Mouse (Mus musculus): ENCODE measurements around the gene Jarid2. TPM values are rescaled to one million over a fixed set of nuclear protein-coding genes. Genes with fewer than 3 reads are reported as not detected.

The Jarid2 gene
- polyA plus RNA-seq, 1 experiment from 2014 or later, result 8.0 TPM

- no peaks in the 10 kb centered on the region for H3K27me3 ChIP-seq (ENCODE audit: control insufficient read depth, insufficient read depth, low read length)
- no peak overlapping the region for H3K4me3 ChIP-seq (ENCODE audit: low read depth, low read length)
- H3K36me3 ChIP-seq (ENCODE audit: control insufficient read depth, insufficient read depth, low read length), result no peaks in the 10 kb centered on the region
- DNase-seq (ENCODE audit: low spot score) (no peak), ATAC-seq (ENCODE audit: low FRiP score, low TSS enrichment) (no peak)
- no peak overlapping the region for H3K9ac ChIP-seq (ENCODE audit: low read length)
- no peak overlapping the region for H3K4me2 ChIP-seq (replicated peaks; ENCODE audit: low read depth)
- H3K27ac ChIP-seq (replicated peaks), result no peak overlapping the region
- TF ChIP-seq EP300 (optimal IDR thresholded peaks at IDR 0.05) (no peak), CTCF (IDR thresholded peaks at IDR 0.05; ENCODE audit: low read depth) (no peak)
- H3K4me1 ChIP-seq (replicated peaks; ENCODE audit: control insufficient read depth, insufficient read depth), result no peaks in the 10 kb centered on the region
- 77% methylated on average over 4 of the region's 4 CpGs for WGBS
- H3K9me3 ChIP-seq (ENCODE audit: control insufficient read depth, low read length), result no peaks in the 10 kb centered on the region
Observed at GRCm38 (mm10) chr13:44774351-44774750, 45.1 kb downstream of the Jarid2 start.

GRCm38 (mm10) chr13:44775396-44775795 is 46.1 kb downstream of the Jarid2 start:
- Histone ChIP-seq H3K4me2 (replicated peaks; ENCODE audit: low read depth) (no peak overlapping the region), H3K9ac (ENCODE audit: low read length) (no peak overlapping the region), H3K9me3 (ENCODE audit: control insufficient read depth, low read length) (no peaks in the 10 kb centered on the region), H3K4me1 (replicated peaks; ENCODE audit: control insufficient read depth, insufficient read depth) (no peaks in the 10 kb centered on the region), H3K27me3 (ENCODE audit: control insufficient read depth, insufficient read depth, low read length) (no peaks in the 10 kb centered on the region), H3K4me3 (ENCODE audit: low read depth, low read length) (no peak overlapping the region), H3K36me3 (ENCODE audit: control insufficient read depth, insufficient read depth, low read length) (no peaks in the 10 kb centered on the region), H3K27ac (replicated peaks) (no peak overlapping the region)
- ATAC-seq (ENCODE audit: low FRiP score, low TSS enrichment) (no peak), DNase-seq (ENCODE audit: low spot score) (no peak)
- WGBS, result 78% methylated on average over 3 of the region's 3 CpGs
- no peak for TF ChIP-seq EP300 (optimal IDR thresholded peaks at IDR 0.05)
- no peak for TF ChIP-seq CTCF (IDR thresholded peaks at IDR 0.05; ENCODE audit: low read depth)

- Histone ChIP-seq H3K4me2 (replicated peaks; ENCODE audit: low read depth) (no peak overlapping the region), H3K36me3 (ENCODE audit: control insufficient read depth, insufficient read depth, low read length) (no peaks in the 10 kb centered on the region), H3K4me3 (ENCODE audit: low read depth, low read length) (no peak overlapping the region), H3K9ac (ENCODE audit: low read length) (no peak overlapping the region), H3K27ac (replicated peaks) (no peak overlapping the region), H3K4me1 (replicated peaks; ENCODE audit: control insufficient read depth, insufficient read depth) (no peaks in the 10 kb centered on the region), H3K9me3 (ENCODE audit: control insufficient read depth, low read length) (no peaks in the 10 kb centered on the region), H3K27me3 (ENCODE audit: control insufficient read depth, insufficient read depth, low read length) (no peaks in the 10 kb centered on the region)
- whole genome bisulfite sequencing, result 69% methylated on average over 1 of the region's 1 CpGs
- ATAC-seq (ENCODE audit: low FRiP score, low TSS enrichment) (no peak), DNase-seq (ENCODE audit: low spot score) (no peak)
- TF ChIP-seq CTCF (IDR thresholded peaks at IDR 0.05; ENCODE audit: low read depth) (no peak), EP300 (optimal IDR thresholded peaks at IDR 0.05) (no peak)
Observed at GRCm38 (mm10) chr13:44780506-44780905, 51.2 kb downstream of the Jarid2 start.

GRCm38 (mm10) chr13:44781126-44781525 is 51.9 kb downstream of the Jarid2 start:
- ATAC-seq (ENCODE audit: low FRiP score, low TSS enrichment) (no peak), DNase-seq (ENCODE audit: low spot score) (no peak)
- TF ChIP-seq EP300 (optimal IDR thresholded peaks at IDR 0.05) (no peak), CTCF (IDR thresholded peaks at IDR 0.05; ENCODE audit: low read depth) (no peak)
- H3K27me3 ChIP-seq (ENCODE audit: control insufficient read depth, insufficient read depth, low read length), result no peaks in the 10 kb centered on the region
- WGBS, result 81% methylated on average over 2 of the region's 2 CpGs
- no peaks in the 10 kb centered on the region for H3K4me1 ChIP-seq (replicated peaks; ENCODE audit: control insufficient read depth, insufficient read depth)
- H3K9me3 ChIP-seq (ENCODE audit: control insufficient read depth, low read length), result no peaks in the 10 kb centered on the region
- no peak overlapping the region for H3K4me3 ChIP-seq (ENCODE audit: low read depth, low read length)
- H3K4me2 ChIP-seq (replicated peaks; ENCODE audit: low read depth), result no peak overlapping the region
- no peak overlapping the region for H3K9ac ChIP-seq (ENCODE audit: low read length)
- H3K36me3 ChIP-seq (ENCODE audit: control insufficient read depth, insufficient read depth, low read length), result no peaks in the 10 kb centered on the region
- H3K27ac ChIP-seq (replicated peaks), result no peak overlapping the region

GRCm38 (mm10) chr13:44784551-44784950 is 55.3 kb downstream of the Jarid2 start:
- no peak for ATAC-seq (ENCODE audit: low FRiP score, low TSS enrichment)
- 67% methylated on average over 1 of the region's 1 CpGs for WGBS
- Histone ChIP-seq H3K36me3 (ENCODE audit: control insufficient read depth, insufficient read depth, low read length) (no peaks in the 10 kb centered on the region), H3K9me3 (ENCODE audit: control insufficient read depth, low read length) (no peaks in the 10 kb centered on the region), H3K4me3 (ENCODE audit: low read depth, low read length) (no peak overlapping the region), H3K27ac (replicated peaks) (no peak overlapping the region), H3K27me3 (ENCODE audit: control insufficient read depth, insufficient read depth, low read length) (no peaks in the 10 kb centered on the region), H3K4me1 (replicated peaks; ENCODE audit: control insufficient read depth, insufficient read depth) (no peaks in the 10 kb centered on the region), H3K9ac (ENCODE audit: low read length) (no peak overlapping the region), H3K4me2 (replicated peaks; ENCODE audit: low read depth) (no peak overlapping the region)
- TF ChIP-seq CTCF (IDR thresholded peaks at IDR 0.05; ENCODE audit: low read depth), result no peak
- TF ChIP-seq EP300 (optimal IDR thresholded peaks at IDR 0.05), result no peak
- no peak for DNase-seq (ENCODE audit: low spot score)

- no peak overlapping the region for H3K27ac ChIP-seq (replicated peaks)
- DNase-seq (ENCODE audit: low spot score), result peak; percentile 46
Observed at GRCm38 (mm10) chr13:44786291-44786690, 57.0 kb downstream of the Jarid2 start.

More at GRCm38 (mm10) chr13:44786291-44786690, 57.0 kb downstream of the Jarid2 start:
- peak; percentile 68; the same call in 1 of the 2 replicates for ATAC-seq (ENCODE audit: low FRiP score, low TSS enrichment)
- H3K4me1 ChIP-seq (replicated peaks; ENCODE audit: control insufficient read depth, insufficient read depth), result no peaks in the 10 kb centered on the region
- H3K4me2 ChIP-seq (replicated peaks; ENCODE audit: low read depth), result no peak overlapping the region
- no peaks in the 10 kb centered on the region for H3K27me3 ChIP-seq (ENCODE audit: control insufficient read depth, insufficient read depth, low read length)
- H3K4me3 ChIP-seq (ENCODE audit: low read depth, low read length), result no peak overlapping the region
- TF ChIP-seq CTCF (IDR thresholded peaks at IDR 0.05; ENCODE audit: low read depth), result peak; percentile 84
- no peak for TF ChIP-seq EP300 (optimal IDR thresholded peaks at IDR 0.05)
- no peaks in the 10 kb centered on the region for H3K36me3 ChIP-seq (ENCODE audit: control insufficient read depth, insufficient read depth, low read length)
- 25% methylated on average over 4 of the region's 4 CpGs for WGBS
- no peaks in the 10 kb centered on the region for H3K9me3 ChIP-seq (ENCODE audit: control insufficient read depth, low read length)
- H3K9ac ChIP-seq (ENCODE audit: low read length), result no peak overlapping the region

Data from stomach, postnatal 0 days (tissue).